Mouse (Mus musculus): ENCODE results near the gene Atg9b. TPM values are rescaled to one million over a fixed set of nuclear protein-coding genes. Genes with fewer than 3 reads are reported as not detected.
A peak's percentile ranks its signal among the peaks of the same experiment; 100 is the strongest.

Atg9b gene
- polyA plus RNA-seq, 1 experiment = 4.2 TPM

- Histone ChIP-seq H3K4me1 (peaks cover 22% of the 10 kb centered on the region), H3K4me3 (replicated peaks) (peak overlapping the region; percentile 6)
- TF ChIP-seq GATA1 (IDR thresholded peaks at IDR 0.05; ENCODE audit: borderline replicate concordance, low read length) = no peak
Observed at GRCm38 (mm10) chr5:24344477-24345051, 47.4 kb downstream of the Atg9b start.

GRCm38 (mm10) chr5:24343977-24344436, 47.9 kb downstream of the Atg9b start:
- H3K4me1 ChIP-seq = peaks cover 22% of the 10 kb centered on the region
- H3K27me3 ChIP-seq (replicated peaks) = peaks cover 98% of the 10 kb centered on the region
- TF ChIP-seq GATA1 (IDR thresholded peaks at IDR 0.05; ENCODE audit: borderline replicate concordance, low read length) (no peak), FLI1 (IDR thresholded peaks at IDR 0.05; ENCODE audit: low read length) (no peak)

More at GRCm38 (mm10) chr5:24344477-24345051, 47.4 kb downstream of the Atg9b start:
- peaks cover 98% of the 10 kb centered on the region for H3K27me3 ChIP-seq (replicated peaks)
- H3K9me3 ChIP-seq = no peaks in the 10 kb centered on the region
- H3K36me3 ChIP-seq (replicated peaks; ENCODE audit: low read length) = no peaks in the 10 kb centered on the region

GRCm38 (mm10) chr5:24343379-24343778, 48.6 kb downstream of the Atg9b start:
- no peak overlapping the region for H3K4me3 ChIP-seq (replicated peaks)
- no peaks in the 10 kb centered on the region for H3K36me3 ChIP-seq (replicated peaks; ENCODE audit: low read length)
- no peaks in the 10 kb centered on the region for H3K9me3 ChIP-seq
- peaks cover 16% of the 10 kb centered on the region for H3K4me1 ChIP-seq
- TF ChIP-seq GATA1 (IDR thresholded peaks at IDR 0.05; ENCODE audit: borderline replicate concordance, low read length) (no peak), FLI1 (IDR thresholded peaks at IDR 0.05; ENCODE audit: low read length) (no peak)
- peaks cover 98% of the 10 kb centered on the region for H3K27me3 ChIP-seq (replicated peaks)

More at GRCm38 (mm10) chr5:24343977-24344436, 47.9 kb downstream of the Atg9b start:
- no peaks in the 10 kb centered on the region for H3K9me3 ChIP-seq
- H3K36me3 ChIP-seq (replicated peaks; ENCODE audit: low read length) = no peaks in the 10 kb centered on the region
- no peak overlapping the region for H3K4me3 ChIP-seq (replicated peaks)

- Histone ChIP-seq H3K4me1 (peaks cover 14% of the 10 kb centered on the region), H3K9me3 (no peaks in the 10 kb centered on the region), H3K27me3 (replicated peaks) (peaks cover 98% of the 10 kb centered on the region), H3K4me3 (replicated peaks) (no peak overlapping the region), H3K36me3 (replicated peaks; ENCODE audit: low read length) (no peaks in the 10 kb centered on the region)
- no peak for TF ChIP-seq GATA1 (IDR thresholded peaks at IDR 0.05; ENCODE audit: borderline replicate concordance, low read length)
- no peak for TF ChIP-seq FLI1 (IDR thresholded peaks at IDR 0.05; ENCODE audit: low read length)
Observed at GRCm38 (mm10) chr5:24342966-24343365, 49.0 kb downstream of the Atg9b start.

GRCm38 (mm10) chr5:24342205-24342963, 49.6 kb downstream of the Atg9b start:
- Histone ChIP-seq H3K36me3 (replicated peaks; ENCODE audit: low read length) (no peaks in the 10 kb centered on the region), H3K4me3 (replicated peaks) (no peak overlapping the region), H3K4me1 (peaks cover 16% of the 10 kb centered on the region), H3K9me3 (no peaks in the 10 kb centered on the region), H3K27me3 (replicated peaks) (peaks cover 98% of the 10 kb centered on the region)
- TF ChIP-seq FLI1 (IDR thresholded peaks at IDR 0.05; ENCODE audit: low read length) = no peak
- no peak for TF ChIP-seq GATA1 (IDR thresholded peaks at IDR 0.05; ENCODE audit: borderline replicate concordance, low read length)

GRCm38 (mm10) chr5:24337821-24338220, 54.1 kb downstream of the Atg9b start:
- Histone ChIP-seq H3K27me3 (replicated peaks) (peaks cover 95% of the 10 kb centered on the region), H3K36me3 (replicated peaks; ENCODE audit: low read length) (no peaks in the 10 kb centered on the region), H3K4me3 (replicated peaks) (no peak overlapping the region), H3K9me3 (no peaks in the 10 kb centered on the region), H3K4me1 (peaks cover 14% of the 10 kb centered on the region)
- TF ChIP-seq FLI1 (IDR thresholded peaks at IDR 0.05; ENCODE audit: low read length) = no peak
- TF ChIP-seq GATA1 (IDR thresholded peaks at IDR 0.05; ENCODE audit: borderline replicate concordance, low read length) = no peak

- TF ChIP-seq FLI1 (IDR thresholded peaks at IDR 0.05; ENCODE audit: low read length) = no peak
- Histone ChIP-seq H3K36me3 (replicated peaks; ENCODE audit: low read length) (no peaks in the 10 kb centered on the region), H3K27me3 (replicated peaks) (peaks cover 95% of the 10 kb centered on the region), H3K4me1 (peaks cover 14% of the 10 kb centered on the region), H3K9me3 (no peaks in the 10 kb centered on the region), H3K4me3 (replicated peaks) (peak overlapping the region; percentile 21)
Observed at GRCm38 (mm10) chr5:24337366-24337765, 54.6 kb downstream of the Atg9b start.

GRCm38 (mm10) chr5:24335888-24336511, 55.9 kb downstream of the Atg9b start:
- TF ChIP-seq GATA1 (IDR thresholded peaks at IDR 0.05; ENCODE audit: borderline replicate concordance, low read length) (no peak), FLI1 (IDR thresholded peaks at IDR 0.05; ENCODE audit: low read length) (no peak)
- no peak overlapping the region for H3K4me3 ChIP-seq (replicated peaks)

GRCm38 (mm10) chr5:24334749-24335148, 57.2 kb downstream of the Atg9b start:
- no peak for TF ChIP-seq GATA1 (IDR thresholded peaks at IDR 0.05; ENCODE audit: borderline replicate concordance, low read length)
- TF ChIP-seq FLI1 (IDR thresholded peaks at IDR 0.05; ENCODE audit: low read length) = no peak
- H3K27me3 ChIP-seq (replicated peaks) = peaks cover 94% of the 10 kb centered on the region

More at GRCm38 (mm10) chr5:24335888-24336511, 55.9 kb downstream of the Atg9b start:
- Histone ChIP-seq H3K36me3 (replicated peaks; ENCODE audit: low read length) (no peaks in the 10 kb centered on the region), H3K27me3 (replicated peaks) (peaks cover 93% of the 10 kb centered on the region), H3K4me1 (peaks cover 14% of the 10 kb centered on the region), H3K9me3 (no peaks in the 10 kb centered on the region)

More at GRCm38 (mm10) chr5:24334749-24335148, 57.2 kb downstream of the Atg9b start:
- Histone ChIP-seq H3K4me1 (peaks cover 16% of the 10 kb centered on the region), H3K9me3 (no peaks in the 10 kb centered on the region), H3K36me3 (replicated peaks; ENCODE audit: low read length) (no peaks in the 10 kb centered on the region), H3K4me3 (replicated peaks) (no peak overlapping the region)

Other genes starting within 250 kb of the Atg9b start
- gene Nupl2, start 227.2 kb downstream of the Atg9b start, polyA plus RNA-seq (2012; ENCODE audit: insufficient read depth, low replicate concordance) = 2.5 and 6.4 TPM in 2 replicates
- 0.10 TPM in 1 of 2 replicates, not detected in the other for gene Kcnh2, start 40.5 kb downstream of the Atg9b start, polyA plus RNA-seq (2012; ENCODE audit: insufficient read depth, low replicate concordance)
- gene Nos3, start 27.3 kb downstream of the Atg9b start, polyA plus RNA-seq (2012; ENCODE audit: insufficient read depth, low replicate concordance) = not detected in 2 replicates
- gene Abcb8, start 1.5 kb upstream of the Atg9b start, polyA plus RNA-seq (2012; ENCODE audit: insufficient read depth, low replicate concordance) = 10.6 and 45.2 TPM in 2 replicates
- not detected in 2 replicates for gene Asic3, start 21.2 kb upstream of the Atg9b start, polyA plus RNA-seq (2012; ENCODE audit: insufficient read depth, low replicate concordance)
- gene Cdk5, start 31.4 kb upstream of the Atg9b start, polyA plus RNA-seq (2012; ENCODE audit: insufficient read depth, low replicate concordance) = 6.0 and 14.5 TPM in 2 replicates
- gene Slc4a2, start 31.7 kb upstream of the Atg9b start, polyA plus RNA-seq (2012; ENCODE audit: insufficient read depth, low replicate concordance) = 14.7 and 31.0 TPM in 2 replicates
- gene Fastk, start 53.1 kb upstream of the Atg9b start, polyA plus RNA-seq (2012; ENCODE audit: insufficient read depth, low replicate concordance) = 216 and 275 TPM in 2 replicates
- gene Tmub1, start 55.7 kb upstream of the Atg9b start, polyA plus RNA-seq (2012; ENCODE audit: insufficient read depth, low replicate concordance) = 31.6 and 37.8 TPM in 2 replicates
- gene Agap3, start 60.0 kb upstream of the Atg9b start, polyA plus RNA-seq (2012; ENCODE audit: insufficient read depth, low replicate concordance) = 117 and 284 TPM in 2 replicates
- gene Gbx1, start 135.1 kb upstream of the Atg9b start, polyA plus RNA-seq (2012; ENCODE audit: insufficient read depth, low replicate concordance) = not detected in 2 replicates
- not detected in 2 replicates for gene Asb10, start 148.8 kb upstream of the Atg9b start, polyA plus RNA-seq (2012; ENCODE audit: insufficient read depth, low replicate concordance)
- gene 4931409K22Rik, start 164.7 kb upstream of the Atg9b start, polyA plus RNA-seq (2012; ENCODE audit: insufficient read depth, low replicate concordance) = not detected in 2 replicates
- 49.0 and 53.1 TPM in 2 replicates for gene Abcf2, start 185.3 kb upstream of the Atg9b start, polyA plus RNA-seq (2012; ENCODE audit: insufficient read depth, low replicate concordance)
- 36.1 and 95.0 TPM in 2 replicates for gene Chpf2, start 194.6 kb upstream of the Atg9b start, polyA plus RNA-seq (2012; ENCODE audit: insufficient read depth, low replicate concordance)
- gene Smarcd3, start 232.3 kb upstream of the Atg9b start, polyA plus RNA-seq (2012; ENCODE audit: insufficient read depth, low replicate concordance) = 0.76 TPM in 1 of 2 replicates, not detected in the other